Mouse (Mus musculus): ENCODE measurements around the gene Gstm5. TPM values are rescaled to one million over a fixed set of nuclear protein-coding genes. Genes with fewer than 3 reads are reported as not detected.
"Not testable (repeated sequence)": the region's sequence is repeated elsewhere in the genome, so short reads cannot be mapped to it uniquely, and the experiment has no call there.

The Gstm5 gene
- polyA plus RNA-seq, 1 experiment from 2014 or later = 208 TPM

GRCm38 (mm10) chr3:107877747-107878736, 17.6 kb upstream of the Gstm5 start:
- Histone ChIP-seq H3K4me3 (no peak overlapping the region), H3K9me3 (no peaks in the 10 kb centered on the region), H3K27ac (replicated peaks) (no peak overlapping the region), H3K36me3 (replicated peaks) (no peaks in the 10 kb centered on the region), H3K27me3 (replicated peaks; ENCODE audit: low read depth, poor library complexity, severe bottlenecking) (no peaks in the 10 kb centered on the region), H3K4me1 (peaks cover 8% of the 10 kb centered on the region)
- DNase-seq (ENCODE audit: low spot score) = no peak
- WGBS = 89% methylated on average over 12 of the region's 12 CpGs

GRCm38 (mm10) chr3:107887674-107888495, 7.7 kb upstream of the Gstm5 start:
- WGBS = 88% methylated on average over 9 of the region's 9 CpGs
- Histone ChIP-seq H3K9me3 (no peaks in the 10 kb centered on the region), H3K27me3 (replicated peaks; ENCODE audit: low read depth, poor library complexity, severe bottlenecking) (no peaks in the 10 kb centered on the region), H3K36me3 (replicated peaks) (peaks cover 3% of the 10 kb centered on the region), H3K27ac (replicated peaks) (no peak overlapping the region), H3K4me3 (no peak overlapping the region), H3K4me1 (no peaks in the 10 kb centered on the region)
- no peak for DNase-seq (ENCODE audit: low spot score)

- not testable (repeated sequence) for H3K4me1 ChIP-seq; H3K27ac ChIP-seq (replicated peaks); H3K27me3 ChIP-seq (replicated peaks; ENCODE audit: low read depth, poor library complexity, severe bottlenecking); DNase-seq (ENCODE audit: low spot score); H3K36me3 ChIP-seq (replicated peaks); H3K9me3 ChIP-seq; H3K4me3 ChIP-seq
- WGBS = 81% methylated on average over 2 of the region's 2 CpGs
Measured at GRCm38 (mm10) chr3:107889236-107889635, 6.4 kb upstream of the Gstm5 start.

GRCm38 (mm10) chr3:107895194-107895719, 364 bp upstream of the Gstm5 start:
- H3K27me3 ChIP-seq (replicated peaks; ENCODE audit: low read depth, poor library complexity, severe bottlenecking) = no peaks in the 10 kb centered on the region
- 13% methylated on average over 6 of the region's 6 CpGs for WGBS
- peak overlapping the region; percentile 86 for H3K4me3 ChIP-seq
- peaks cover 15% of the 10 kb centered on the region for H3K4me1 ChIP-seq
- DNase-seq (ENCODE audit: low spot score) = no peak
- H3K36me3 ChIP-seq (replicated peaks) = peaks cover 31% of the 10 kb centered on the region
- H3K9me3 ChIP-seq = no peaks in the 10 kb centered on the region
- H3K27ac ChIP-seq (replicated peaks) = peak overlapping the region; percentile 95

GRCm38 (mm10) chr3:107898691-107899090, 3.1 kb downstream of the Gstm5 start:
- Histone ChIP-seq H3K4me3 (no peak overlapping the region), H3K36me3 (replicated peaks) (peaks cover 28% of the 10 kb centered on the region), H3K27me3 (replicated peaks; ENCODE audit: low read depth, poor library complexity, severe bottlenecking) (no peaks in the 10 kb centered on the region), H3K9me3 (no peaks in the 10 kb centered on the region), H3K27ac (replicated peaks) (no peak overlapping the region), H3K4me1 (peaks cover 28% of the 10 kb centered on the region)
- DNase-seq (ENCODE audit: low spot score) = no peak
- WGBS = 93% methylated on average over 13 of the region's 13 CpGs

GRCm38 (mm10) chr3:107900955-107901673, 5.5 kb downstream of the Gstm5 start:
- WGBS = 72% methylated on average over 11 of the region's 11 CpGs
- Histone ChIP-seq H3K27me3 (replicated peaks; ENCODE audit: low read depth, poor library complexity, severe bottlenecking) (no peaks in the 10 kb centered on the region), H3K9me3 (no peaks in the 10 kb centered on the region), H3K4me3 (no peak overlapping the region), H3K27ac (replicated peaks) (0 out of 2 replicates have a peak overlapping the region, but pooled peaks have one; percentile 30), H3K36me3 (replicated peaks) (peaks cover 28% of the 10 kb centered on the region), H3K4me1 (peaks cover 24% of the 10 kb centered on the region)
- no peak for DNase-seq (ENCODE audit: low spot score)

GRCm38 (mm10) chr3:107905942-107906341, 10.3 kb downstream of the Gstm5 start:
- Histone ChIP-seq H3K4me1 (peaks cover 23% of the 10 kb centered on the region), H3K27ac (replicated peaks) (no peak overlapping the region), H3K27me3 (replicated peaks; ENCODE audit: low read depth, poor library complexity, severe bottlenecking) (no peaks in the 10 kb centered on the region), H3K9me3 (no peaks in the 10 kb centered on the region), H3K36me3 (replicated peaks) (no peaks in the 10 kb centered on the region), H3K4me3 (no peak overlapping the region)
- no peak for DNase-seq (ENCODE audit: low spot score)
- 74% methylated on average over 6 of the region's 6 CpGs for WGBS

- Histone ChIP-seq H3K4me1 (0 out of 2 replicates have a peak, but pooled peaks cover under 1% of the 10 kb centered on the region), H3K36me3 (replicated peaks) (no peaks in the 10 kb centered on the region), H3K4me3 (no peak overlapping the region), H3K27ac (replicated peaks) (no peak overlapping the region), H3K27me3 (replicated peaks; ENCODE audit: low read depth, poor library complexity, severe bottlenecking) (no peaks in the 10 kb centered on the region), H3K9me3 (no peaks in the 10 kb centered on the region)
- DNase-seq (ENCODE audit: low spot score) = no peak
- 88% methylated on average over 15 of the region's 15 CpGs for WGBS
Measured at GRCm38 (mm10) chr3:107916674-107917073, 21.1 kb downstream of the Gstm5 start.

- Histone ChIP-seq H3K4me1 (no peaks in the 10 kb centered on the region), H3K9me3 (no peaks in the 10 kb centered on the region), H3K27ac (replicated peaks) (no peak overlapping the region), H3K4me3 (no peak overlapping the region), H3K27me3 (replicated peaks; ENCODE audit: low read depth, poor library complexity, severe bottlenecking) (no peaks in the 10 kb centered on the region), H3K36me3 (replicated peaks) (no peaks in the 10 kb centered on the region)
- WGBS = 81% methylated on average over 3 of the region's 3 CpGs
- no peak for DNase-seq (ENCODE audit: low spot score)
Measured at GRCm38 (mm10) chr3:107917097-107917496, 21.5 kb downstream of the Gstm5 start.

- no peak overlapping the region for H3K27ac ChIP-seq (replicated peaks)
- DNase-seq (ENCODE audit: low spot score) = peak; percentile 47
- 58% methylated on average over 7 of the region's 7 CpGs for WGBS
- no peaks in the 10 kb centered on the region for H3K4me1 ChIP-seq
- H3K36me3 ChIP-seq (replicated peaks) = no peaks in the 10 kb centered on the region
- no peaks in the 10 kb centered on the region for H3K9me3 ChIP-seq
- H3K27me3 ChIP-seq (replicated peaks; ENCODE audit: low read depth, poor library complexity, severe bottlenecking) = no peaks in the 10 kb centered on the region
- H3K4me3 ChIP-seq = no peak overlapping the region
Measured at GRCm38 (mm10) chr3:107917783-107918408, 22.3 kb downstream of the Gstm5 start.

GRCm38 (mm10) chr3:107920348-107920747, 24.7 kb downstream of the Gstm5 start:
- no peak for DNase-seq (ENCODE audit: low spot score)
- H3K27ac ChIP-seq (replicated peaks) = no peak overlapping the region
- no peak overlapping the region for H3K4me3 ChIP-seq
- H3K36me3 ChIP-seq (replicated peaks) = no peaks in the 10 kb centered on the region
- H3K9me3 ChIP-seq = no peaks in the 10 kb centered on the region
- 95% methylated on average over 5 of the region's 5 CpGs for WGBS
- H3K4me1 ChIP-seq = no peaks in the 10 kb centered on the region
- no peaks in the 10 kb centered on the region for H3K27me3 ChIP-seq (replicated peaks; ENCODE audit: low read depth, poor library complexity, severe bottlenecking)

Measured in embryonic facial prominence, embryonic 10.5 days (tissue).